Mouse (Mus musculus): ENCODE data around the gene 9930022D16Rik.

9930022D16Rik gene

GRCm38 (mm10) chr11:109417472-109418040, 3.8 kb downstream of the 9930022D16Rik start:
- no peak for DNase-seq

GRCm38 (mm10) chr11:109419461-109419860, 5.7 kb downstream of the 9930022D16Rik start:
- no peak for DNase-seq

GRCm38 (mm10) chr11:109419961-109420566, 6.3 kb downstream of the 9930022D16Rik start:
- DNase-seq, result no peak

GRCm38 (mm10) chr11:109420567-109420962, 6.8 kb downstream of the 9930022D16Rik start:
- no peak for DNase-seq

GRCm38 (mm10) chr11:109421205-109421604, 7.5 kb downstream of the 9930022D16Rik start:
- DNase-seq, result no peak

- DNase-seq, result no peak
Measured at GRCm38 (mm10) chr11:109422263-109422662, 8.5 kb downstream of the 9930022D16Rik start.

- no peak for DNase-seq
Measured at GRCm38 (mm10) chr11:109423294-109423693, 9.6 kb downstream of the 9930022D16Rik start.

- DNase-seq, result peak; percentile 100
Measured at GRCm38 (mm10) chr11:109425392-109426271, 11.9 kb downstream of the 9930022D16Rik start, which contains the start of gene Amz2. Gene Amz2 (plus strand): TSS chr11:109425946.

GRCm38 (mm10) chr11:109426272-109426586, 12.5 kb downstream of the 9930022D16Rik start:
- no peak for DNase-seq

- DNase-seq, result no peak
Measured at GRCm38 (mm10) chr11:109427353-109427752, 13.6 kb downstream of the 9930022D16Rik start.

GRCm38 (mm10) chr11:109434233-109434798, 20.6 kb downstream of the 9930022D16Rik start:
- DNase-seq, result no peak

GRCm38 (mm10) chr11:109436889-109437288, 23.2 kb downstream of the 9930022D16Rik start:
- DNase-seq, result no peak

- no peak for DNase-seq
Measured at GRCm38 (mm10) chr11:109439209-109439608, 25.5 kb downstream of the 9930022D16Rik start.

- peak; percentile 77 for DNase-seq
Measured at GRCm38 (mm10) chr11:109439829-109440340, 26.2 kb downstream of the 9930022D16Rik start.

- no peak for DNase-seq
Measured at GRCm38 (mm10) chr11:109440641-109441040, 26.9 kb downstream of the 9930022D16Rik start.

- peak; percentile 59 for DNase-seq
Measured at GRCm38 (mm10) chr11:109441119-109441518, 27.4 kb downstream of the 9930022D16Rik start.

GRCm38 (mm10) chr11:109442166-109442730, 28.5 kb downstream of the 9930022D16Rik start:
- no peak for DNase-seq

- no peak for DNase-seq
Measured at GRCm38 (mm10) chr11:109443468-109444263, 29.9 kb downstream of the 9930022D16Rik start.

- DNase-seq, result peak; percentile 20
Measured at GRCm38 (mm10) chr11:109444600-109444999, 30.9 kb downstream of the 9930022D16Rik start.

GRCm38 (mm10) chr11:109445438-109446035, 31.8 kb downstream of the 9930022D16Rik start:
- peak; percentile 25 for DNase-seq

GRCm38 (mm10) chr11:109451169-109451568, 37.5 kb downstream of the 9930022D16Rik start:
- DNase-seq, result no peak

- no peak for DNase-seq
Measured at GRCm38 (mm10) chr11:109456261-109456660, 42.5 kb downstream of the 9930022D16Rik start.

All from kidney, adult 18-20 months (tissue).